Mouse (Mus musculus) embryo, embryonic 11.5 days (tissue): ENCODE measurements around the gene Klf2.

ENCODE experiments used
- DNase-seq: peaks from one replicate; pipeline ENCODE4 v3.0.0-alpha.2; 2012; ENCODE audit warnings: low read depth, low spot score

Klf2 gene

DNA sequence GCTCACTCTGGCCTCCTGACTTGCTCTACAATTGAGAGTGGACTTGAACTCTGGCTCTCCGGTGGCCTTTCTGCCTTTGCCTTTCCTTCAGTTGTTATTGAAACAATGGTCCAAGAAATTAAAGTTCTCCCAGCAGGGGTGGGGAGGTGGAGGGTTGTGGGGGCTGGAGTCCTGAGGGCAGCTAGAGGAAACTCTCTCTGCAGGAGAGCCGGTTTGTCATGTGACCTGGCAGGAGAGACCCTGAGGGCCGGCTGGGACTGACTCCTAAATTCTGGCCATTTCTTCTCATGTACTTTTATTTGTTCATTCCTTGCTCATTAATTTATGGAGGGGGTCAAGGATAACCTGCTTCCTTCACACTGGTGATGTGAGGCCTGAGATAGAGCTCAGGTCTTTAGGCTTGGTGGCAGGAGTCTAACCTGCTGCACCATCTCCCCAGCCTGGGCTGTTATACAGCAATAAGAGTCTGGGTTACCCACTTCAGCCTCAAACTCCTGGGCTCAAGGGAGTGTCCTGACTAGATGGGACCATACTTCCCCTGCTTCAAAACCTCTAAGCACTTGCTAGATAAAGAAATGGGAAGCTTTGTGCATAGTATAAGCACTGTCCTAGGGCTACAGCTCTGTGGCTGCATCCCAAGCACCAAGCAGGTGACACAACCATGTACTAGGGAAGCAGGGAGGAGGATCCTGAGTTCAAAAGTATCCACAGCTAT, 14.8 kb downstream of the Klf2 start:
- DNase-seq, result no peak

DNA sequence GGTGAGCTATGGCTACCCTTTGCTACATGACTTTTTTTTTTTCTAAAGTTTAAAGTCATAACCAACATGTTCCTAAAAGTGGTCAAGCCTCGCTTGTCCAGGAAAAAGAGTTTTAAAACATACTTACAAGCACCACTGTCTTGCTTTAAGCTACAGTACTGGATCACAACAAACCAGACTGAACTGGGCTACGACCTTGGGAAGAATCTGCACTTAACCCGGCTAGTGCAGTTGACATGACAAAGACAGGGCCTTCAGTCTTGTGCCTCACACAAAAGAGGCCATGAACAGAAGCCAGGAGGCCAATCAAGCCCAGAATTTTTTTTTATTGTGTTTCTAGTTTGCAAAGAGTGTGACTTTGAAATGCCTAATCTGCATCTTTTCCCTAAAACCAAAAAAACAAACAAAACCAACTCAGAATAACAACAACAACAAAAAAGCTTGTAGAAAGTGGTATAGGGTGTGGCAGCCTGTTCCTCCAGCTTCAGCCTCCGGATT, 15.4 kb downstream of the Klf2 start:
- no peak for DNase-seq

DNA sequence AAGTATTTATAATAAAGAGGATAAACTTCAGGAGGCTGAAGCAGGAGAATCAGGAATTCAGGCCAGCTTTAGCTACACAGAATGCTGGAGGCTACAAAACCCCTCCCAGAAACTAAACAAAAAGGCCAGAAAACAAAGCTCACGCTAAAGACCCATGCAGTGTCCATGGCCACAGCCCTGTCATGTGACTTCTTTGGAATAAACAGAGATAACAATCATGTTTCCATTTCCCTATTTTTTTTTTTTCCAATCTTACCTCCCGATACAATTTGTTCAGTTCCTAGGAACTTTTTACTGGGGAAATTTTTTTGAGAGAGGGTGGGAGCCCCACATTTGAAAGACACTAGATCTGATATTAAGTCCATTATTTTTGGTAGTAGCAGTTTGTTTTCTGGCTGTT, 17.4 kb downstream of the Klf2 start:
- DNase-seq, result no peak

DNA sequence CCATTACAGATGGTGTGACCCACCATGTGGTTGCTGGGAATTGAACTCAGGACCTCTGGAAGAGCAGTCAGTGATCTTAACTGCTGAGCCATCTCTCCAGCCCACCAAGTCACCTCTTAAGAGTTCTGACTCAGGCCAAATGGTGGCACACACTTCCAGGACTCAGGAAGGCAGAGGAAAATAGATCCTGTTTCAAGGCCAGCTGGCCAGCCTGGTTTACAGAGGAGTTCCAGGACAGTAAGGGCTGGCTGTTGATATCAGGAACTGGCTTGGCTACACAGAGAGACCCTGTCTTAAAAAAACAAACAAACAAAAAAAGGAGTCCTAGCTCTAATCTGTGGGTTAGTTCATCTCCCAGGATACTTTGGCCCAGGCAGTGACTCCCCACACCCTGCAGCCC, 18.2 kb downstream of the Klf2 start:
- no peak for DNase-seq

DNA sequence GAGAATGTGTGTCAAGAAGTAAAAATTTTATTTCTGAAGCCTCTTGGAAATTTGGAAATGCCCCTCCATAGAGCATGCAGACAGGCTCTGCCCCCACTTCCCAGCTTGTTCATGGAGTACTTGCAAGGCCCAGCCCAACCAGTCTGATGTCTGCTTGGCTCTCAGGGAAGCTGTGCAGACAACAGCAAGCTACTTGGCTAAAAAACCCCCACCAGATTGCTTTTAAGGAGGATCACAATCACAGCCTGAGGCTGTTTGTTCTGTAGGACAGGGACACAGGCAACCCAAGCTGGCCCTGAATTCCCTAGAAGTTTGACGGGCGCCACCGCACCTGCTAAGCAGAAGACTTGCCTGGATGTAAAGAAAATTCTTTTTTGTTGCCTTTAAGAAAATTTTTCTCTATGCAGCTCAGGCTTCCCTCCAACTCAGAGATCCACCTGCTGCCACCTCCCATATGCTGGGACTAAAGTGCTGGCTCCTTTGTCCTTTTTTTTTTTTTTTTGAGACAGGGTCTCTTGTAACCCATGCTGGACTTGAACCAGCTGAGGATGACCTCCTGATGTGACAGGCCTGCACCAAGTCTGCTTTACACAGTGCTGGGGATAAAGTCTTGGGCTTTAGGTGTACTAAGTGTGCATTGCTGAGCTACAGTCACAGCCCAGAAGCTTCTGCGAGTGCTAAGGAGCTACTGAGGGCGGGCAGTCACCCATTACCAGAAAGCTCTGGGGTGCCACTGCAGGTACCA, 23.9 kb downstream of the Klf2 start:
- DNase-seq, result no peak

DNA sequence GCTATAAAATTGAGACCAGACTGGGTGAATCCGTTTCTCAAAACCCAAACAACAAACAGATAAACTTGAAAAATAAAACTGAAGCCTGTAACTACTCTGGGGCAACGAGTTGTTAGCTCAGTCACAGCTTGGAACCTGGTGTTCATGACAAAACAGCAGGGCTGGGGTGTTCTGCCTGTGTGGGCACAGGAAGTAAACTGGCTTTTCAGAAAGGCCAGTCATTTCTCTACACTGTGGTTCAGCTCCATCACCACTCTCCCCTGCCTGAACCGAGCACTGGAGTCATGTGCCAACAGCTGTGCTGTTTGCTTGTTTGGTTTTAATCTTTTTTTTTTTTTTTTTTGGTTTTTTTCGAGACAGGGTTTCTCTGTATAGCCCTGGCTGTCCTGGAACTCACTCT, 24.9 kb downstream of the Klf2 start:
- no peak for DNase-seq

DNA sequence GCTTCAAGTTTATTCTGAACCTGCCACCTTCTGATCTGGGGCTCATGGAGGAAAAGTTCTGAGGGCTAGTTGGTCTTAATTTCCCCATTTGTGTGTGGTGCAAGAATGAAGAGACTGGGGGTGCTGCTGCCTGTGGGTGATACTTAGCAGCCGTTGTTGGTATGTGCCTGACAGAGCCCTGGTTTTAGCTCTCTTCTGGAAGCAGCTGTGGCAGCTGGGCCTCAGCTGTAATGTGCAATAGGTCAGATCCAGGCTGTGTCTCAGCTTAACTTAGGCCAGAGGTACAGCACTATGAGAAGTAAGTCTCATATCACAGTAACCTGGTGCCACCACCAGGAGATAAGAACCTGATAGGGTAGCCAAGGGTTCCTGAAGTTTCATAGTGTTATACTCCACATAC, 28.7 kb downstream of the Klf2 start:
- DNase-seq, result no peak

DNA sequence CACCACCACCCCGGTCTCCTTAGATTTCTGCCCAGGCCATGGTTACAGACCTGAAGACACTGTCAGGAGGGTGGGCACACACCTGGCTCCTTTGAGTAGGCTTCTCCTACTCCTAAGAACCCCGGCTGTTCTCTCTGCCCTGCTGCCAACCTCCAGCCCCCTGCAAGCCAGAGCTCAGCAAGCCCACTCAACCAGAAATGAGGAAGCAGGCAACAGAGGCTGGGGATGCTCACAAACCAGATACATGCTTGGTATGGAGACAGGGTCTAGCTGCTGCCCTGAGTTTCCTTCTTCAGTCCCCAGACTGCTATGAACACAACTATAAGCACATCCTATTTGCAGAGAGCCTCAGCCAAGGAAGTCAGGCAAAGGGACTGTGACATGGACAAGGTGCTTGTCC, 29.3 kb downstream of the Klf2 start:
- no peak for DNase-seq

DNA sequence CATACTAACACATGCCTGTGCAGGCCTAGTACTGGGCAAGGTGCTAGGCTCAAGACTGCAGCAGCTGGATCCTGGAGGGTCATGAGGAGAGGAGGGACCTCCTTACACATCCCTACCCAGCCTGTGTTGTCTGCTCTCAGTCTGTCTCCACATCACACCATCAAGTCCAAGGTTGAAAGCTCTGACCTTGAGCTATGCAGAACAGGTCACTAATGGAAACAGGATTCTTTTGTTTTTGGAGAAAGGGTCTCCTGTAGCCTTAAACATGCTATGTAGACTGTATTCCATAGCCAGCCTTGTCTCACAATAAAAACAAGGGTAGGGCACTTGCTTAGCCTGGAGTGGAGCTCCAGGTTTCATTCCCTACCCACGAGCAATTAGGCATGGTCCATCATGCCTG, 30.1 kb downstream of the Klf2 start:
- no peak for DNase-seq

DNA sequence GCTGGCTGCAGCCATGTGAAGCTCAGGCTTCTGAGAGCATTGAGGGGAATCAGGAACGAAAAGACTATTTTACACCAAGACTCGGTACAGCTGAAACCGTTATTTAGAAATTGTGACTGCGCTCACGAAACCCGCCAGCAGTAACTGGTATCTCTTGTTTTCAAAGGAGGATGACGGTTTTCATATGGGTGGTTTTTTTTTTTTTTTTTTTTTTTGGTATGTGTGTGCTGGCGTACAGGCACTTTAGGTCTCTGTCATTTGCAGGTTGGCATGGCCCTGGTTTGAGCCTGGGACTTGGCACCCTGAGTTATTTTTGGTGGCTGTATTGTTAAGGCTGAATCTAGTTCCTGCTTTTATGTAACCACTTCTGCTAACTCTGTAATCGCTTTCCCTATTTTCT, 31.0 kb downstream of the Klf2 start:
- DNase-seq, result no peak

DNA sequence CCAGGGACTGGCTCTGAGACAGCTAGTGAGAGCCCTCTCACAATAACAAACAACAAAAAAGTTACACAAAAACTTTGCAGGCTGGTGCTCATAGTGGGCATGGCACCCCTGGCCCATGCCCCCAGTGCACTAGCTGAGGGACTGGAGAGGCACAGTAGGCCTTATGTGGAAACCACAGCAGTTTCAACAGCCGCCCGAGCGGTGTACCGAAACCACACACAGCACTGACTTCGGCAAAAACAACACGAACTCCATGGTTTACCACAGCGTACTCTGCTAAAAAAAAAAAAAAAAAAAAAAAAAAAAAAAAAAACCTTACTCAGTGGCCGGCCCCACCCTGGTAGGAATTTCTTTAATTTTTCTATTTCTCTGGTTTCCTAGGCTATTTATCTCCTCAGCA, 31.9 kb downstream of the Klf2 start:
- DNase-seq, result no peak

DNA sequence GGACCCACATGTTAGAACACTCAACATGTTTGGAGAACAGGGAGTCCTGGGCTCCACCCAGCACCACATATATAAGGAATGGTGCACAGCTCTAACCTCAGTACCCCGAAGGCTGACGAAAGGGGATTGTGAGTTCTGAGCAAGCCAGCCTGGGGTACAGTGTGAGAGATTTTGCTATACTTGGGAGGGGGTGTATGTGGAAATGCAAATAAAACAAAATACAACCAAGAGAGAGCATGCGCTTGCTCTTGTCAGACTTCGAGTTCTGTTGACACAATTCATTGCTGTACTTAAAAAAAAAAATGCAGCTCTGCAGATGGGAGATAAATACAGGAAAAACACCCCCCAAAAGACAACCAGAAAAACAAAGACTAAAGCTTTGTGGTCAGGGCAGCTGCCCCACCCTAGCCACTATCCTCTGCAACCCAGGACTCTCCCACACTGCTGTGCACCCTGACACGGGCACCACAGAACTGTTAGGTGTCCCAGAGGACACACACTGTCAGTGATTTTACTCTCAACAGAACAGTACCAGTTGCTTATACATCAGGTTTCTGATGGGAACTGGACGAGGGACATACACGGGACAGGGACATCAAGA, 32.7 kb downstream of the Klf2 start:
- no peak for DNase-seq

DNA sequence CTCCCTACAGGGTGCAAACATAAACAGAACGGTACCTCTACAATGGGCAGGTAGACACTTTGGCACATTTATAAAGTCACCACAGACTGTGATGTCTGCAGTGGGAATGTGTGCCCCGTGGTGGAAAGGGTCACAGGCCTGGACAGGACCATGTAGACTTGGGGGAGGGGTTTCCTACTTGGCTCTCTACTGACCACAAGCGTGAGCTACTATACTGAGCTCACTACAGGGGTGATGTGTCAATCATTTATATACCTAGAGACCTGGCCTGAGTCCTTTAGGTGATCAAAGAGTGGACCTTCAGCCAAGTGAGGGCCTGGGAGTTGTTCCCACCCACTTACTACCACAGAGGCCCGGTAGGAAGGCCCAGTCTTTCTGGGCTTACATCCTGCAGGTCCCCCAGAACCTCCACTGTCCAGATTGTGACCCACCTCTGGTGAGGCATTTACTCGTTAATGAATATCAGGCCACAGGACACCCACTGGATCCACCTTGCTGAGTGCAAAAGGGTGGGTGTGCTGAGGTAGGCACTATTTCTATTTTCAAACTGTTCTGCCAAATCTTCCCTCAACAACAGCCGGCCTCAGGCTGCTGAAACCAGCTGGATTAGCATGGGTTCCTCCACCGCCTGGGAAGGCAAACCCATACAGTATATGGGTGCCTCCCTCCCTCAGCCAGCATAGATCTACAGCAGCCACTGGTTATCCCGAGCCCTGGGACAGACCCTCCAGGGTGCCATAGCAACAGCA, 34.3 kb downstream of the Klf2 start:
- DNase-seq, result no peak

DNA sequence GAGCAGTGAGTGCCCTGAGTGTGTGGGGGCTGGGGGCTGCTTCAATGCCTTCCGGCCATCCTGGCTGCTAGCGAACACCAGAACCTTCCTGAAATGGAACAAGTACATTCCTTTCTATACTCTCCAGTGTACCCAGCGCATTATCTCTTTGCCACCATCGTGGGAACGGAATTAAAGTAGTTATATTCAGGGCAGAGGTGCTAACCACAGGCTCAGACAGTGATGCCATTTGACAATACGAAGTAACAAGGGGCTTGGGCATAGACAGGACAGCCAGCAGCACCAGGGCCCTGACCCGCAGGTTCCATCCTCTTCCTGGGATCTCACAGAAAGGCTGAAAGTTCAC, 34.8 kb downstream of the Klf2 start:
- DNase-seq, result no peak

DNA sequence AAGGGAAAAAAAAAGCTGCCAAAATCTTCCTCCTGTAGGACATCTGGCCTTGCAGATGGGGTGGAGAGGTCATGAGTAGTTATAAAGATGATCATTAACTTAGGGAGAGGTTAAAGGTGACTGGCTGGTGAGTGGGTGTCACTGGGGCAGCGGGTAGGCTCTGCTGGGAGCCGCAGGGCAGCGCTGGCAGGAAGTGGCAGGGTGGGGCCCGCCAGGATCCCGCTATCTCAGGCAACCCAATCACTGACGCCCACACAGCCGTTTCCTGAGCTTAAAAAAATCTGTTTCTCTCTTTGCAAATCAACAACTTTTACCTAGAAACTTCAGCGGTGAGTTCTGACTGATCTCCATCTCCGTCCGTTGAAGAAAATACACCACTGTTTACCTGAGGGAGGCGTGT, 35.4 kb downstream of the Klf2 start:
- no peak for DNase-seq

DNA sequence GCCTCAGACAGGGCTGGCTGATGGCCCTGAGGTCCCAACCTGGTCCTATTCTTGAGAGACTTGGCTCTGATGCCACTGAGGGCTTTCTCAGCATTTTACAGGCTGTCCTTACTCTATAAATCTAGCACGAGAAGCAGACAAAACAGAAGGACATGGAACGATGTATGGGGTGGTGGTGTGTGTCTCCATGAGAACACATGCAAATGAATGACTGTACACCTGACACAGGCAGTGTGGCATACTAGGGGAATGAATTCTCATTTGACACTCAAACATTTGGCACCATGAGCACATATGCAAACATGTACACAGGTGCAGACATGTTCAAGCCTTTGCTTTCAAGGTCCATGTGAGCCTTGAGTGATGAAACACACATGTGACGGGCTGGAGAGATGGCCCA, 37.8 kb downstream of the Klf2 start:
- DNase-seq, result no peak

DNA sequence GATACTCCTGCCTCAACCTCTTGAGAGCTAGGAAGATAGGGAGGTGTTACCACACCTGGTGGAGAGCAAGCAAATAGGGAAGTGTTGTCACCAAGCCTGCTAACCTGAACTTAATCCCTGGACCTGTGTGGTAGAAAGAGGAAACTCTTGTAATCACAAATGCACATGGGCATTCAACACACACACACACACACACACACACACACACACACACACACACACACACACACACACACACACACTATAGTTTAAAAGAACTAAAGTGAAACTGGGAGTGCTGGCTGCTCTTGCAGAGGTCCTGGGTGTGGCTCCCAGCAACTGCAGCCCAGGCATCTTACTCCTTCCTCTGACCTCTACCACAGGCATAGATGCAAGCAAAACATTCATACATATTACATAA, 41.3 kb downstream of the Klf2 start:
- DNase-seq, result no peak

DNA sequence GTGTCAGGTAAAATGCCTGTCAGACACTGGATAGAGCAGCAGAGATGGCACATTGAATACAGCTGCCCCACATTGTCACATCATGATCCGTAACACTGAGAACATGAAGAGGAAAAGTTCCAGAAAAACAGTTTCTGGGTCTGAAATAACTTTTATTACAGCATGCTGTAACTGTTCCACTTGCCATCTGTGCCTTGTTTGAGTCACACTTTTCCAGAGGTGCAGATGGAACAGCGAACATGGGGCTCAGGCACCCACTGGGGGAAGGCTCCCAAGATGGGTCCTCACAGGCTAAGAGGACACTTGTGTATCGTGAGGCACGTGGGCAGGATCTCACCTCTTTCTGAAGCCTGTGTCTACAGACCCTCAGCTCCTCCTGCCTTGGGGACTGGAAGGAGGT, 43.9 kb downstream of the Klf2 start:
- DNase-seq, result no peak

DNA sequence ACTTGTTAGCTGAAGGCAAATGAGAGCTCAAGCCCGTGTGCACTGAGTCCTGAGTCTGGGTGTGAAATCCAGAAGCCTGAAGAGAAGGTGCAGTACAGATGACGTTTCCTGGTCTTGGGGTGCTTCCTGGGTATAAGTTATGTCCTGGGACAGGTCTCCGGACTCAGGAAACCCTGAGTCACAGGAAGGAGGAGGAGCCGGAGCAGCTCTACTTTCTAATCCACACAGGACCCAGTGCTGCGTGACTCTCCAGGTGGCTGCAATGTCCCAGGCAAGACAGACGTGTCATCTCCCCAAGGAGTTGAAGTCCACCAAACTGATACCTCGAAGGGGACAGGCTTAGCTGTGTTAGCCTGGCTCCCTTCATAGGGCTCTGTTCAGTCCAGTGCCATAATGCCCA, 44.6 kb downstream of the Klf2 start:
- DNase-seq, result no peak

DNA sequence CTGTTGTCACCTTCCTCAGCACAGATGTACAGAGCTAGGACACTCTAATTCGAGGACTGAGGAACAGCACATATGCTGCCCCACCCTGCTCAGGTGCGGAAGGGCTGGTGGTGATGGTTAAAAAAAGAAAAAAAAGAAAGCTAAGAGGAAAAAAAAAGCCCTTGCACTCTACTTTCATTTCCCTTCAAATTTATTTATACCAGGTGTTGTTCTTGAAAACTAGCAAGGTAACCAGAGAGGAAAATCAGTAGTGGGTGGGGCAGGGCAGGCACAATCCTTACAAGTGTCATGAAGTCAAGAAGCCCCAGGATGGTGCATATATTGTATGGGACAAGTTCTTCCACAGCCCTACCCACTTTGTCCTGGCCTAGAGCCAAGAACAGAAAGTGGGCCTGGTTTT, 46.2 kb downstream of the Klf2 start:
- no peak for DNase-seq

DNA sequence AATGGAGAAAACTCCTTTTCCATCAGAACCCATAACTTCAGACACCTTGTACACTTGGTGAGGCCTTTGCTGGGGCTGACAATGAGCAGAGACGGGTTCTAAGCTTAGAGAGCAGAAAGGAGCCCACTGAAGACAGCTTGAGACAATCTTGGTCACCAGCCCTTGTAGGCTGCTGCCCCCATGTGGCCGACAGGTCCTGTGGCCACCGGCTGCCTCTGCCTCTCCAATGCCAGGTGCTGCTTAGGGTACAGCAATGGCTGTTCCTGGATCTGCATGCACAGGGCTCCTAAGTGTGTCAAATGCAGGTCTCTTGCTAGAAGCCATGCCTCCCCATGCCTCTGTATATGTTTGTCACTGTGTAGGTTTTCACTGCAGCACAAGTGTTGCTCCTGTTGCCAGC, 47.0 kb downstream of the Klf2 start:
- peak; percentile 34 for DNase-seq

DNA sequence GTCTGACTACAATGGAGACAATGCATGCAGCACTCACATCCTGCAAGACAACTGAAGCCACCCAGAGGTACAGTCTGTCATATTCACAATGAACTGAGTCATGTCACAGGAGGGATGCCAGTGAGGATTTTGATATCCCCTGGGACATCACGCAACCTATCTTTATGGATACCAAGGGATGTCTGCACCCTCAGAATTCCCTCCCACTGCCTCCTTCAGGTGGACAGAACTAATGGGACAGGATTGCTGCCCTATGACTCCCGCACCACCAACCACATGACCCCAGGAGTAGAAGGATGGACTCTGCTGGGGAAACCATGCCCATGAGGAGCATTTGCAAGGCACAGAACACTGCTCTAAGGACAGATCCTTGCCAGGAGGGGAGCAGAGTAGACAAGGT, 47.6 kb downstream of the Klf2 start:
- no peak for DNase-seq
